Mouse (Mus musculus) myocyte (in vitro differentiated cells): ENCODE results near the gene Bckdhb. TPM values are rescaled to one million over a fixed set of nuclear protein-coding genes. Genes with fewer than 3 reads are reported as not detected.

Experiments
- H3K27me3 ChIP-seq: one replicate; pipeline ENCODE4 v1.6.1; 2011; ENCODE audit not compliant: control insufficient read depth, insufficient read depth, insufficient read length
- H3K36me3 ChIP-seq: one replicate; pipeline ENCODE4 v1.6.1; 2011; ENCODE audit not compliant: control insufficient read depth, insufficient read depth
- H3K4me2 ChIP-seq: one replicate; pipeline ENCODE4 v1.6.1; 2011; ENCODE audit warnings: low read depth, control low read depth
- H3K4me3 ChIP-seq: one replicate; pipeline ENCODE4 v1.5.1; 2011; ENCODE audit warnings: mild to moderate bottlenecking, control low read depth, moderate library complexity
- H3K79me2 ChIP-seq: one replicate; pipeline ENCODE4 v1.6.1; 2011; ENCODE audit not compliant: control insufficient read depth, insufficient read depth
- H3ac ChIP-seq: one replicate; pipeline ENCODE4 v1.6.1; 2011; ENCODE audit not compliant: control insufficient read depth, insufficient read length
- CEBPB ChIP-seq: IDR thresholded peaks from 2 replicates; pipeline ENCODE4 v1.6.1; 2011; ENCODE audit warnings: mild to moderate bottlenecking, moderate library complexity; ENCODE audit not compliant: poor library complexity, insufficient read depth, severe bottlenecking
- E2F4 ChIP-seq: IDR thresholded peaks from one replicate; pipeline ENCODE4 v1.6.1; 2011; ENCODE audit warnings: mild to moderate bottlenecking, control low read depth, moderate library complexity; ENCODE audit not compliant: insufficient read depth
- MAX ChIP-seq: IDR thresholded peaks from one replicate; pipeline ENCODE4 v1.6.1; 2011; ENCODE audit warnings: low read depth, mild to moderate bottlenecking, control low read depth
- MYOD1 ChIP-seq, 3 experiments: IDR thresholded peaks; one replicate each; pipeline ENCODE4 v1.6.1; 2011; ENCODE audit warnings: control low read depth in 2 of 3, low read depth in 2 of 3, mild to moderate bottlenecking in 2 of 3, moderate library complexity in 1 of 3; ENCODE audit not compliant: insufficient read length in 2 of 3, control insufficient read depth in 1 of 3
- MYOG ChIP-seq, 3 experiments: IDR thresholded peaks; one replicate each; pipeline ENCODE4 v1.6.1; 2011; ENCODE audit warnings: control low read depth in 2 of 3, low read depth in 2 of 3, mild to moderate bottlenecking in 2 of 3; ENCODE audit not compliant: insufficient read length in 2 of 3, control insufficient read depth in 1 of 3, insufficient read depth in 1 of 3
- POLR2A ChIP-seq: IDR thresholded peaks from one replicate; pipeline ENCODE4 v1.6.1; 2011; ENCODE audit warnings: low read depth, mild to moderate bottlenecking, control low read depth, moderate library complexity; ENCODE audit not compliant: insufficient read length
- POLR2AphosphoS2 ChIP-seq: IDR thresholded peaks from one replicate; pipeline ENCODE4 v1.6.1; 2011; ENCODE audit warnings: low read depth, control low read depth; ENCODE audit not compliant: insufficient read length
- REST ChIP-seq: IDR thresholded peaks from one replicate; pipeline ENCODE4 v1.6.1; 2011; ENCODE audit warnings: mild to moderate bottlenecking, control low read depth, moderate library complexity; ENCODE audit not compliant: insufficient read depth, insufficient read length
- SRF ChIP-seq: IDR thresholded peaks from one replicate; pipeline ENCODE4 v1.6.1; 2011; ENCODE audit warnings: low read depth; ENCODE audit not compliant: control insufficient read depth, insufficient read length
- TCF12 ChIP-seq: IDR thresholded peaks from one replicate; pipeline ENCODE4 v1.6.1; 2011; ENCODE audit warnings: mild to moderate bottlenecking, control low read depth; ENCODE audit not compliant: poor library complexity, insufficient read depth, severe bottlenecking
- TCF3 ChIP-seq: IDR thresholded peaks from one replicate; pipeline ENCODE4 v1.6.1; 2011; ENCODE audit warnings: low read depth, control low read depth; ENCODE audit not compliant: insufficient read length
- USF1 ChIP-seq: IDR thresholded peaks from one replicate; pipeline ENCODE4 v1.6.1; 2011; ENCODE audit warnings: low read depth, mild to moderate bottlenecking, control low read depth, moderate library complexity
- polyA plus RNA-seq: library from polyadenylated mRNA; unstranded; fragments of >200 nt; fragmentation: generic; extraction: Trizol; gene quantifications from one replicate; pipeline ENCODE4 v1.2.1, GENCODE M21; 2012; ENCODE audit warnings: missing spikeins

Gene Bckdhb
- polyA plus RNA-seq, result 4.3 TPM

- Histone ChIP-seq H3K4me3 (peak within 1 kb of the TSS; percentile 9), H3ac (no peak within 1 kb of the TSS), H3K27me3 (no peaks in the 10 kb centered on the region), H3K36me3 (no peaks in the 10 kb centered on the region), H3K79me2 (no peaks in the 10 kb centered on the region), H3K4me2 (peak within 1 kb of the TSS; percentile 24)
- TF ChIP-seq USF1 (no peak), REST (no peak), TCF3 (no peak), SRF (no peak), MYOD1 (IDR thresholded peaks at IDR 0.05; ENCODE audit: control insufficient read depth in 1 of 3, insufficient read length in 2 of 3, low read depth in 2 of 3) (no peak), E2F4 (no peak), POLR2AphosphoS2 (no peak), TCF12 (no peak), POLR2A (no peak), MAX (no peak), CEBPB (no peak), MYOG (IDR thresholded peaks at IDR 0.05; ENCODE audit: control insufficient read depth in 1 of 3, insufficient read depth in 1 of 3, insufficient read length in 2 of 3, low read depth in 2 of 3) (no peak)
These were observed at the start of gene Bckdhb for GRCm38 (mm10) chr9:83924878-83925687. TSS of gene Bckdhb (plus strand) at chr9:83925145.

GRCm38 (mm10) chr9:83882191-83882590 is 42.8 kb upstream of the Bckdhb start:
- H3K27me3 ChIP-seq, result no peaks in the 10 kb centered on the region
- H3K79me2 ChIP-seq, result no peaks in the 10 kb centered on the region
- no peak overlapping the region for H3K4me2 ChIP-seq
- no peak overlapping the region for H3ac ChIP-seq
- TF ChIP-seq CEBPB (no peak), MYOD1 (IDR thresholded peaks at IDR 0.05; ENCODE audit: control insufficient read depth in 1 of 3, insufficient read length in 2 of 3, low read depth in 2 of 3) (peak in 1 of 3 experiments; percentile 73), USF1 (no peak), MYOG (IDR thresholded peaks at IDR 0.05; ENCODE audit: control insufficient read depth in 1 of 3, insufficient read depth in 1 of 3, insufficient read length in 2 of 3, low read depth in 2 of 3) (peak in 1 of 3 experiments; percentile 66)
- no peak overlapping the region for H3K4me3 ChIP-seq
- no peaks in the 10 kb centered on the region for H3K36me3 ChIP-seq

- no peak for TF ChIP-seq POLR2AphosphoS2
- no peak for TF ChIP-seq TCF3
- TF ChIP-seq MAX, result no peak
- no peak for TF ChIP-seq TCF12
- TF ChIP-seq E2F4, result no peak
- TF ChIP-seq REST, result no peak
- Histone ChIP-seq H3K4me3 (no peak overlapping the region), H3K27me3 (no peaks in the 10 kb centered on the region)
These were observed 38.8 kb upstream of the Bckdhb start for GRCm38 (mm10) chr9:83886149-83886548.

GRCm38 (mm10) chr9:83888214-83888613 is 36.7 kb upstream of the Bckdhb start:
- no peaks in the 10 kb centered on the region for H3K36me3 ChIP-seq

More at GRCm38 (mm10) chr9:83886149-83886548, 38.8 kb upstream of the Bckdhb start:
- Histone ChIP-seq H3K36me3 (no peaks in the 10 kb centered on the region), H3ac (no peak overlapping the region), H3K79me2 (no peaks in the 10 kb centered on the region), H3K4me2 (no peak overlapping the region)

GRCm38 (mm10) chr9:83893073-83893472 is 31.9 kb upstream of the Bckdhb start:
- Histone ChIP-seq H3ac (no peak overlapping the region), H3K79me2 (no peaks in the 10 kb centered on the region), H3K36me3 (no peaks in the 10 kb centered on the region), H3K4me2 (no peak overlapping the region), H3K4me3 (no peak overlapping the region), H3K27me3 (no peaks in the 10 kb centered on the region)
- TF ChIP-seq MYOG (IDR thresholded peaks at IDR 0.05; ENCODE audit: control insufficient read depth in 1 of 3, insufficient read depth in 1 of 3, insufficient read length in 2 of 3, low read depth in 2 of 3), result no peak
- no peak for TF ChIP-seq POLR2AphosphoS2
- TF ChIP-seq MAX, result no peak
- TF ChIP-seq USF1, result no peak
- TF ChIP-seq REST, result no peak
- no peak for TF ChIP-seq POLR2A
- no peak for TF ChIP-seq CEBPB

More at GRCm38 (mm10) chr9:83888214-83888613, 36.7 kb upstream of the Bckdhb start:
- H3K79me2 ChIP-seq, result no peaks in the 10 kb centered on the region
- no peak overlapping the region for H3K4me3 ChIP-seq
- no peak overlapping the region for H3ac ChIP-seq
- H3K27me3 ChIP-seq, result no peaks in the 10 kb centered on the region
- H3K4me2 ChIP-seq, result no peak overlapping the region
- TF ChIP-seq POLR2A, result no peak
- TF ChIP-seq MYOG (IDR thresholded peaks at IDR 0.05; ENCODE audit: control insufficient read depth in 1 of 3, insufficient read depth in 1 of 3, insufficient read length in 2 of 3, low read depth in 2 of 3), result no peak
- TF ChIP-seq TCF3, result no peak
- TF ChIP-seq TCF12, result no peak
- TF ChIP-seq CEBPB, result no peak
- no peak for TF ChIP-seq SRF
- TF ChIP-seq MAX, result no peak
- TF ChIP-seq MYOD1 (IDR thresholded peaks at IDR 0.05; ENCODE audit: control insufficient read depth in 1 of 3, insufficient read length in 2 of 3, low read depth in 2 of 3), result no peak
- TF ChIP-seq USF1, result no peak
- no peak for TF ChIP-seq E2F4
- TF ChIP-seq POLR2AphosphoS2, result no peak
